Mouse (Mus musculus) forebrain, embryonic 10.5 days (tissue): ENCODE measurements at regions not wholly inside any gene's neighbourhood (a gene's known extent, or its start where the extent isn't known, plus 50 kb on each side); places are given as distances from the start of the nearest gene placed in this dataset.

Source experiments
- DNase-seq: peaks from one replicate; pipeline ENCODE4 v3.0.0-alpha.2; 2017; ENCODE audit warnings: low spot score; ENCODE audit errors: extremely low spot score
- H3K27ac ChIP-seq: fragments of 300-500 bp; sonication (generic); 2 replicates; pipeline ENCODE4 v1.5.1; 2016; ENCODE audit warnings: mild to moderate bottlenecking
- H3K27me3 ChIP-seq: fragments of 300-500 bp; sonication (generic); 2 replicates; pipeline ENCODE4 v1.6.1; 2016; ENCODE audit warnings: mild to moderate bottlenecking; ENCODE audit not compliant: poor library complexity, severe bottlenecking
- H3K36me3 ChIP-seq: fragments of 300-500 bp; sonication (generic); replicated peaks from 2 replicates; pipeline ENCODE4 v1.6.1; 2016; ENCODE audit warnings: mild to moderate bottlenecking, moderate library complexity
- H3K4me1 ChIP-seq: fragments of 300-500 bp; sonication (generic); 2 replicates; pipeline ENCODE4 v1.6.1; 2016
- H3K4me3 ChIP-seq: fragments of 300-500 bp; sonication (generic); 2 replicates; pipeline ENCODE4 v1.5.1; 2016; ENCODE audit warnings: mild to moderate bottlenecking, moderate library complexity
- H3K9me3 ChIP-seq: fragments of 300-500 bp; sonication (generic); 2 replicates; pipeline ENCODE4 v1.6.1; 2016; ENCODE audit warnings: mild to moderate bottlenecking, moderate library complexity
- WGBS: fragments of 180-500 bp; shearing (Covaris S2); methylation state at CpG from one replicate; pipeline ENCODE4 v1.1.7; 2016; 5-methylcytosine and 5-hydroxymethylcytosine counted together

DNA sequence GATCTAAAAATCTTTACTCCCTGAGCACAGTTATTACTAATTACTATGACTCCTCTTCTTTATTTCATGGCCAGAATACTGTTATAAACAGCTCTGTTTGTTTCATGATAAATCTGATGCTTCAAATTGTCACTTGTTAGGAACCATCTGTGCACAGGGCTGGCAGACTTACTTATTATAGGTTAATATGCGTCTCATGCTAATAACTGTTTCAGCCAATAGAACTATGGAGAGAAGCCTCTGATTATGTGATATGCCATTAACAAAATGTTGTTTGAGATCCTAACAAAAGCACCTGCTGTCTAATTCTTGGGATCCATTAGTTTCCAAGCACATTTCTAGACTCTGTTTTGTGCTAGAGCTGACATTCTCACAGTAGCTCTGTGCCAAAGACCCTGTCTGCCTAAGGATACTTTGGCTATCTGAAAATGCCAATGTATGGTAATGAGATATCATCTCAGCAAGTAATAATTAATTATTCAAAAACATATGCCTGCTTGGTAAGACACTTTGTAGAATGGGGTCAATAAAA, 318.1 kb downstream of the Grb14 start:
- WGBS, result 96% methylated on average over 1 of the region's 1 CpGs
- no peak for DNase-seq
- no peaks in the 10 kb centered on the region for H3K36me3 ChIP-seq

DNA sequence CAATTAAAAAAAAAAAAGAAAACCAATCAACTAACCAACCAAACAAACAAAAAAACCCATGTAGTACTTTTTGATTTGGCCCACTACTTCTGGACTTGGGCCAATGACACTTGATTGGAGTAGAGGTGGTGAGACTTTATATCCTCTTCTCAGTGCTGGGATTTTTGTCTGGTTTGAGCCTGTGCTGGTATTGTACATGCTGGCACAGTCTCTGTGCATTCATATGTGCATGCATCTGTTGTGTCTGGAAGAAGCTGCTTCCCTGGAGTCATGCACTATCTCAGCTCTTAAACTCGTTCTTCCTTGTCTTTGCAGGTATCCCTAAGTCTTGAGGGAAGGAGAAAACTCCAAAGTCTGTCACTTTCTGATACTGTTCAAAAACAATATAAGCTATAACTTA, 328.8 kb downstream of the Grb14 start:
- H3K9me3 ChIP-seq, result no peaks in the 10 kb centered on the region
- H3K27ac ChIP-seq, result no peak overlapping the region
- no peak for DNase-seq
- H3K4me1 ChIP-seq, result no peaks in the 10 kb centered on the region
- 89% methylated on average over 1 of the region's 1 CpGs for WGBS
- no peak overlapping the region for H3K4me3 ChIP-seq
- no peaks in the 10 kb centered on the region for H3K36me3 ChIP-seq
- H3K27me3 ChIP-seq, result no peaks in the 10 kb centered on the region

More for the DNA sequence above, 318.1 kb downstream of the Grb14 start:
- Histone ChIP-seq H3K4me1 (no peaks in the 10 kb centered on the region), H3K4me3 (no peak overlapping the region), H3K27me3 (no peaks in the 10 kb centered on the region), H3K27ac (no peak overlapping the region), H3K9me3 (no peaks in the 10 kb centered on the region)

DNA sequence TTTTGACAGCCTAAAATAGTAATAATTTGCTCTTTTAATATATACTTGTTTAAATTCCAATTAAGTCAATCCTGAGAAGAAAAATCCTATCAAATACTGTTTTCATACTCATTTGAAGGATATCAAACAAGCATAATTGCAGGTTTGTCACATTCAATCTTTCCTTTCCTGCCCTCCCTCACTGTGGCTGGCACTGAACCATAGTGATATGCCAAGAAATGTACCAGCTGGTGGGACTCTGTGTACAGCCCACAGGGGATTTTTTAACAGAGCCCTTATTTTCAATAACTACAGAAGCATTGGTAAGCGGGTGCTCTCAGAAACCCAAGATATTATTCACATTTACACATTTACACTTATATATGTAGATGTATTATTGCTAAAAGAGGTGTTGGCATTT, 333.3 kb downstream of the Grb14 start:
- no peaks in the 10 kb centered on the region for H3K9me3 ChIP-seq
- H3K36me3 ChIP-seq, result no peaks in the 10 kb centered on the region
- no peak for DNase-seq
- WGBS, result 93% methylated on average over 1 of the region's 1 CpGs
- no peak overlapping the region for H3K27ac ChIP-seq
- peaks cover 5% of the 10 kb centered on the region; the same call in 1 of the 2 replicates for H3K4me1 ChIP-seq
- H3K4me3 ChIP-seq, result no peak overlapping the region
- H3K27me3 ChIP-seq, result no peaks in the 10 kb centered on the region

DNA sequence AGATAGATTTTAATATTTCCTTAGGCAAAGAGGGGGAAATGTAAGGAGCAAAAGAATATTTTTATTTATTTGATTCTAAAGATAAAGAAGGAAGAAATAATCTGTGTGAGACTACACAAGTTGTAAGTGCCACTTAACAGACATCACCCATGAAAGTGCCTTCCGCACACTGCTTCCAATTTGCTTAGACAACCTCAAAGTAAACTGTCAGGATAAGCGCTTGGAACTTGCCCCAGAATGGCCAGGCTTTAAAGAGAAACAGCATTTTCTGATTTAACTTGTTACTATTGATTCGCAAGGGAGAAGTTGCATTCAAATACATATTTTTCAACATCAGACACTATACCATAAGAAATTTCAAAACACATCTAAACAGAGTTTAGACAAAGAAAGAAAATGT, 333.8 kb downstream of the Grb14 start:
- no peak overlapping the region for H3K4me3 ChIP-seq
- no peaks in the 10 kb centered on the region for H3K36me3 ChIP-seq
- peaks cover 5% of the 10 kb centered on the region; the same call in 1 of the 2 replicates for H3K4me1 ChIP-seq
- H3K27me3 ChIP-seq, result no peaks in the 10 kb centered on the region
- H3K27ac ChIP-seq, result no peak overlapping the region
- no peak for DNase-seq
- 90% methylated on average over 3 of the region's 3 CpGs for WGBS
- no peaks in the 10 kb centered on the region for H3K9me3 ChIP-seq

DNA sequence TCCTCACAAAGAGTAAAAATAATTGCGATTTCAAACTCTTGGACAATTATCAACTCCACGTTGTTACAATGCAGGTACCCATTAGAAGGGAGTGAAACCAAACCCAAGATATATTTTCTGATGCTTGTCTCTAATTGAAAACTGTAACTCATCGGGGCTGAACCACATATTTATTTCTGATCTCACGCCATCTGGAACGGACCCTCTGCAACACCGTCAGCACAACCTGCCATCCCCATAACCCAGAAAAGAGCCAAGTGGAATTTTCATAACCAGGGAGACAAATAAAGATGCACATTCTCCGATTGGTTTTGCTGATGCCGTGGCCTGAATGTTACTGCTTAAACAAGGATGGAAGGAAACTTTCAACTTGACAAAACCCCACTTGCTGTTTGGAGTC, 338.0 kb downstream of the Grb14 start:
- WGBS, result 80% methylated on average over 8 of the region's 8 CpGs
- Histone ChIP-seq H3K27ac (no peak overlapping the region), H3K27me3 (no peaks in the 10 kb centered on the region), H3K4me1 (peaks cover 5% of the 10 kb centered on the region; the same call in 1 of the 2 replicates), H3K9me3 (no peaks in the 10 kb centered on the region), H3K36me3 (no peaks in the 10 kb centered on the region), H3K4me3 (no peak overlapping the region)
- no peak for DNase-seq

DNA sequence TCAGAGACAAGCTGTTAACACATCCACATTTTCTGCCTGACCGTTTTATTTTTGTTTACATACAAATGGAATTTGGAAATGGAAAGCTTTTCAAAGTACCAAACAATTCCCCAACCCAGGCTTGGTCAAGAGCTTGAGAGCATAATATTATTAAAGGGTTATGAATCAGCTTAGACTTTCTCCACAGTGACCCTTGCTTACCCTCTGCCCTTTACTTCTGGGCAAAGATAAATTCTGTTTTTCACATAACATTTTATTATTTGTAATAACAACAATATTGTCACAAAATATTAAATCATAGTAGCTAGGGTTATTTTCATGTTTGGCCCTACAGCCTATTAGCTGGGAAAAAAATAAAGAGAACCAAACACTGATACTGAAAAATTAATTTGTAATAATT, 375.2 kb downstream of the Grb14 start:
- Histone ChIP-seq H3K4me1 (no peaks in the 10 kb centered on the region), H3K36me3 (no peaks in the 10 kb centered on the region), H3K4me3 (no peak overlapping the region), H3K9me3 (no peaks in the 10 kb centered on the region), H3K27ac (no peak overlapping the region), H3K27me3 (no peaks in the 10 kb centered on the region)
- WGBS, result 82% methylated on average over 1 of the region's 1 CpGs
- no peak for DNase-seq

DNA sequence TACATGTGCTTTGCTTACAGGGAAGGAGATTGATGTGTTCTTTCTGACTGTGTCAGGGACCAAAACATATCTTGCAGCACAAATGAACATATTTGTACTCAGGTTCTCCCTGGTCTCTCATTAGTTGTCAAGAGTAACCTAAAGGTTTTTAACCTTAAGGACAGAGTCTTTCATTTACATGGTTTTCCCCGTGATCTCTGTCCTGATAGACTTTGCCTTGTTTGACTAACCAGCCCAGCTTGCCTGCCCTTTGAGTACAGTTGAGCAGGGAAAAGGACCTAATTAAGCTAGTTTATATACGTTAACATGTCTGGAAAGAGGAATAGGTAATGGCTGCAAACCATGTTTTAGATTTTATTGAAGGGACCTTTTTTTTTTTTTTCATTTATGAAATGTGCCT, 407.9 kb downstream of the Grb14 start:
- no peak overlapping the region for H3K27ac ChIP-seq
- H3K27me3 ChIP-seq, result no peaks in the 10 kb centered on the region
- WGBS, result 80% methylated on average over 2 of the region's 2 CpGs
- no peaks in the 10 kb centered on the region for H3K36me3 ChIP-seq
- DNase-seq, result no peak
- no peaks in the 10 kb centered on the region for H3K9me3 ChIP-seq
- H3K4me3 ChIP-seq, result no peak overlapping the region
- peaks cover 13% of the 10 kb centered on the region; the same call in 1 of the 2 replicates for H3K4me1 ChIP-seq

DNA sequence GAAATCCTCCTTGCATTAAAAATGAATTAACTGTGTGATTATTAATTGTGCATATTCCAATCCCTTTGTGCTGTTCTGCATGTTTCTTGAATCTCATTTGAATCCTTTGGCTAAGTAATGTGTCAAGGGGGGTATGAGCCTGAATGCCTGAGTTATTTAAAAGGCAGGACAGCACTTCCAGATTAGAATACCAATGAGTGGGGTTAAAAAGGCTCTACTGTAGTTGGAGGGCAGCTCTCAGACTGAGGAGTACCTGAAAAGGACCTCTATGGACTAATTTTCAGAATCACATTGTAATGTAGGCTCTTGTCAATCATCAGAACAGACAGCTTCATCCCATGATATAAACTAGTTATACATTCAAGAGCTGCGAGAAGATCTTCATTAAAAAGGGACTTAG, 417.9 kb downstream of the Grb14 start:
- Histone ChIP-seq H3K36me3 (no peaks in the 10 kb centered on the region), H3K4me1 (no peaks in the 10 kb centered on the region), H3K4me3 (no peak overlapping the region), H3K9me3 (no peaks in the 10 kb centered on the region), H3K27me3 (no peaks in the 10 kb centered on the region), H3K27ac (no peak overlapping the region)
- no peak for DNase-seq
- WGBS, result 95% methylated on average over 1 of the region's 1 CpGs

DNA sequence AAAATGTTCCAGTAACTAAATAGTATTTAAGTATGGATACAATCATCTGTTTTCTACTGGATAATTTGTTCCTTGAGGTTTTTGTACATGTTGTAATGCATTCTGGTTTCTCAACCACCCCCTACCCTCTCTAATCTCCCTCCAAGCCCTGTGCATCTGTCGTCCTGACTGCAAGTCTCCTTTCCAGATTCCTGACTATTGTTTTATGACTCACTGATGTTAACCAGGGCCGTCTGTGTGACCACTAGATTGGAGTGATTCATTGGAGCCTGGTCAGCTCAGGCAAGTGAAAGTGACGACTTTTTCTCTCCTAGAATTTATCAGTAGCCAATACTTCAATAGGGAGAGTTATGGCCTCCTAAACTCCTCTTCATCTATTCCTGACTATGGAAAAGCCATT, 442.5 kb downstream of the Grb14 start:
- WGBS, result 68% methylated on average over 3 of the region's 3 CpGs
- Histone ChIP-seq H3K27me3 (no peaks in the 10 kb centered on the region), H3K4me3 (no peak overlapping the region), H3K27ac (no peak overlapping the region), H3K9me3 (no peaks in the 10 kb centered on the region), H3K36me3 (no peaks in the 10 kb centered on the region), H3K4me1 (no peaks in the 10 kb centered on the region)
- no peak for DNase-seq

DNA sequence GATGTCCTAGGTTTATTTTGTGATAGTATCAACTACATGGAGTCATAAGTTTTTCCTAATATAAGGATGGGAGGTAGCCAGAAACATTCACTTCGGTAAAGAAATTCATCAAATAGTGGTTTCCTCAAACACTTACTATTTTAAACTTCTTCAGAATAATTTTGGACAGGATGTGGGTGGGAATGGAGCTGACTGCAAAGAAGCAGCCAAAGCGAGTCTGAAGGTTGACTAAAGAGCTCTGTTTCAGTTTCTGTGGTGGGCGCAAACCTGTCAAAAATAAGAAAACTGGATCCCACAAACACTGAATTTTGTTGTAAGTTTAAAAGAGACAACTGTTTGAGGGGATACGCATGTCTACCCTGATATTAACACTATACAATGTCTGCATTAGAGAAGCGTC, 438.2 kb upstream of the Fign start:
- Histone ChIP-seq H3K36me3 (no peaks in the 10 kb centered on the region), H3K4me1 (peaks cover 5% of the 10 kb centered on the region; the same call in 1 of the 2 replicates), H3K4me3 (no peak overlapping the region), H3K27ac (no peak overlapping the region), H3K27me3 (no peaks in the 10 kb centered on the region), H3K9me3 (no peaks in the 10 kb centered on the region)
- WGBS, result 97% methylated on average over 5 of the region's 5 CpGs
- no peak for DNase-seq

DNA sequence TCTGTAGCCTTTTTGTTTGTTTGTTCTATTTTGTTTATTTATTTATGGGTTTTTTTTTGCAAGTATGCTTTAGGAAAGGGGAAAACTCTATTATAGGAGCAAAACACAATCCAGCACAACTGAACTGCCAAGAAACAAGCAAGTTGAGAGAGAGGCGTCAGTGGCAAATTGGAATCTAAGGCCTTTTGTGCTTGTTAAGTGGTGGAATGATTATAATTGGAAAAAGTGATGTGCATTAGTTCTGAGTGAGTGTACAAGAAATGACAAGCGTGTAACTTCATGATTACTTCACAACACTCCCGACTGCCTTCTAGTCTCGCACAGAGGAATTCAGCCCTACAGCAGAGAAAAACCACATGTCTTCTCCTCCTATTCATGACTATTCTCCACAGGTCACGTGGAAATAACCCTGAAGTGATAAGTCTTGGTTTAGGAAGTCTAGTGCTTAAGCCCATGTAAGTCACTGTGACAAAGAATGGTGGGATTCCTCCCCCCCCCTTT, 437.6 kb upstream of the Fign start:
- Histone ChIP-seq H3K9me3 (no peaks in the 10 kb centered on the region), H3K4me3 (no peak overlapping the region), H3K4me1 (peaks cover 5% of the 10 kb centered on the region; the same call in 1 of the 2 replicates), H3K36me3 (no peaks in the 10 kb centered on the region), H3K27me3 (no peaks in the 10 kb centered on the region), H3K27ac (no peak overlapping the region)
- 59% methylated on average over 5 of the region's 5 CpGs for WGBS
- DNase-seq, result no peak

DNA sequence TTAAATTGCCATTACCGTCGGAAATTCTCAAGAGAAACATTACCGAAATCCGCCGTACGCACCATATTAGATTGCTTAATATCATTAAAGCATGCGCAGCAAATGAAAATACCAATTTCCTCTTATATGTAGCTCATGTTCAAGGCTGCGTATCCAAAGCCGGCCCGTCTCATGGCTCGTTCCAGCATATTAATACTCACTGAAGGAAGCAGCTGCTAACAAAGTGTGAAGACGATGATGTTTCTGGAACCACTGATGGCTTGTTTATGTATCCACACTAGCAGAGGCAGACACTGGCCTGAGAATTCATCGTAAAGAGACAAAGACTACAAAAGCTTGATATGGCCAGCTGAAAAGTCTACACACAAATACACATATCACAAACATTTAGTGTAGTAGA, 437.0 kb upstream of the Fign start:
- no peak overlapping the region for H3K27ac ChIP-seq
- H3K4me3 ChIP-seq, result no peak overlapping the region
- DNase-seq, result no peak
- H3K27me3 ChIP-seq, result no peaks in the 10 kb centered on the region
- no peaks in the 10 kb centered on the region for H3K36me3 ChIP-seq
- 94% methylated on average over 13 of the region's 13 CpGs for WGBS
- peaks cover 5% of the 10 kb centered on the region; the same call in 1 of the 2 replicates for H3K4me1 ChIP-seq
- H3K9me3 ChIP-seq, result no peaks in the 10 kb centered on the region

DNA sequence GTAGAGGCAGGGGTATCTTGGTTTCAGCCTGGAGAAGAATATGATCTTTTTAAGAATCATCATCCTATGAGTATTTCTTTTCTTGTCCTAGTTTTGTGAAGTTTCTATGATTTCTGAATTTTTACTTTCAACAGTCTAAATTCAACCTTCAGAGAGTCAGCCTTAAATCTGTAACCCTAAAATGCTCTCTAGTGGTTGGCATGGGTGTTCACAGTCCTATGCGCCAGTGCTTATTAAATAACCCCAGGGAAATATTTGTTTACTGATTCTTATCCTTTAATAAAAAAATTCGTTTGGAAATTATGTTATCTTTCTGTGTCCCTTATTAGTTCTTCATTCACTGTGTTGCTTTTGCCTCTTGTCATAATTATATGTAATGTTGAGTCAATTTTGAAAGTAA, 436.5 kb upstream of the Fign start:
- no peaks in the 10 kb centered on the region for H3K36me3 ChIP-seq
- H3K9me3 ChIP-seq, result peaks cover under 1% of the 10 kb centered on the region; the same call in 1 of the 2 replicates
- no peak for DNase-seq
- H3K4me3 ChIP-seq, result no peak overlapping the region
- WGBS, result 79% methylated on average over 2 of the region's 2 CpGs
- H3K27ac ChIP-seq, result no peak overlapping the region
- peaks cover 5% of the 10 kb centered on the region; the same call in 1 of the 2 replicates for H3K4me1 ChIP-seq
- H3K27me3 ChIP-seq, result no peaks in the 10 kb centered on the region

DNA sequence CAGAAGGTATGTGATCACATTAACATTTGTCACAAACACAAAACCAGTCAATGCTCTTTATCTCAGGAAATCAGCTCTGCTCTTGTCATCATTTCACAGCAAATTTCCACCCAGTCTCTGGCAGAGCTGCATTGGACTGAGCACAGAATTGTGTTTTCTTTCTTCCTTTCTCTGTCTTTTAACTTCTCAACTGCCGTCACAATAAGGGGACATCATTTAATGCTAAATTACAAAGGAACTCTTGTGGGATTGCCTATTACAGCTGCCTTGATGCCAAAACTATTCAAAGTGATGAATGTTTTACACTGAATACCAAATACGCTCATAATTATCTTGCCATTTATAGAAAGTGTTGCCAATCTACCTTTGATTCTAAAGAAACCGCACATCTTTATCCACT, 424.9 kb upstream of the Fign start:
- 0 out of 2 replicates have a peak, but pooled peaks cover 3% of the 10 kb centered on the region for H3K4me1 ChIP-seq
- no peak for DNase-seq
- 79% methylated on average over 3 of the region's 3 CpGs for WGBS
- no peaks in the 10 kb centered on the region for H3K27me3 ChIP-seq
- no peaks in the 10 kb centered on the region for H3K36me3 ChIP-seq
- H3K9me3 ChIP-seq, result no peaks in the 10 kb centered on the region
- no peak overlapping the region for H3K27ac ChIP-seq
- no peak overlapping the region for H3K4me3 ChIP-seq
